Mouse (Mus musculus): ENCODE data around the gene Mok. TPM values are rescaled to one million over a fixed set of nuclear protein-coding genes. Genes with fewer than 3 reads are reported as not detected.

The Mok gene
- polyA plus RNA-seq (2017; shearing (Covaris generic)), result 0.26 TPM

GRCm38 (mm10) chr12:110840348-110841198 lies at the start of gene Mok:
Mok (minus strand) TSS chr12:110840939.

GRCm38 (mm10) chr12:110889036-110890020 lies 48.6 kb upstream of the Mok start, which contains the start of the genes Cinp and Tecpr2:
Cinp (minus strand) TSS chr12:110889145.
Tecpr2 (plus strand) TSS chr12:110889264.

GRCm38 (mm10) chr12:110850010-110850928 lies 9.5 kb upstream of the Mok start, which contains the start of gene Zfp839:
Zfp839 (plus strand) TSS chr12:110850253.

Other genes with a start within 250 kb of the Mok start
- 27.3 TPM for gene Dync1h1, start 239.5 kb downstream of the Mok start, polyA plus RNA-seq (2017; shearing (Covaris generic))
- not detected for gene 1700001K19Rik, start 158.3 kb downstream of the Mok start, polyA plus RNA-seq (2017; shearing (Covaris generic))
- 358 TPM for gene Hsp90aa1, start 138.2 kb downstream of the Mok start, polyA plus RNA-seq (2017; shearing (Covaris generic))
- 55.4 TPM for gene Wdr20, start 103.0 kb downstream of the Mok start, polyA plus RNA-seq (2017; shearing (Covaris generic))
- gene Zfp839, start 9.3 kb upstream of the Mok start, polyA plus RNA-seq (2017; shearing (Covaris generic)), result 1.4 TPM
- 45.8 TPM for gene Cinp, start 48.2 kb upstream of the Mok start, polyA plus RNA-seq (2017; shearing (Covaris generic))
- 3.2 TPM for gene Tecpr2, start 48.3 kb upstream of the Mok start, polyA plus RNA-seq (2017; shearing (Covaris generic))
- 0.76 TPM for gene Ankrd9, start 138.1 kb upstream of the Mok start, polyA plus RNA-seq (2017; shearing (Covaris generic))
- 7.9 TPM for gene Rcor1, start 198.4 kb upstream of the Mok start, polyA plus RNA-seq (2017; shearing (Covaris generic))